In genomic region chr14:79780332-79780731, GRCm38 (mm10) we compare ENCODE assay signal across 25 mouse cellular contexts. TPM values are rescaled to one million over a fixed set of nuclear protein-coding genes. Genes with fewer than 3 reads are reported as not detected.
DNase-seq lines count a peak whose midpoint lies in the region; ATAC-seq lines count a peak whose summit lies in the region.
"Had no signal": no experiment of that assay in that cellular context is flagged by ENCODE, and none has a peak within 500 bp of the region (broad histone marks: within the 10 kb centered on the region; RNA-seq: fewer than 3 reads in every experiment).

No protein-coding gene starts in this region.

- WGBS in hindbrain, embryonic 10.5 days: 19% methylated on average over 6 of the region's 6 CpGs
- WGBS in hindbrain, embryonic 12.5 days: 10% methylated on average over 6 of the region's 6 CpGs
- 20% methylated on average over 6 of the region's 6 CpGs for WGBS in midbrain, embryonic 11.5 days
- WGBS in midbrain, embryonic 16.5 days: 29% methylated on average over 6 of the region's 6 CpGs
- 24% methylated on average over 6 of the region's 6 CpGs for WGBS in limb, embryonic 10.5 days

- H3K4me3 ChIP-seq in hindbrain, embryonic 10.5 days: no peak overlapping the region
- H3K4me3 ChIP-seq in hindbrain, embryonic 12.5 days: no peak overlapping the region
- H3K4me3 ChIP-seq in midbrain, embryonic 11.5 days (ENCODE audit: low read depth, low read length): no peak overlapping the region
- no peak overlapping the region for H3K4me3 ChIP-seq in midbrain, embryonic 16.5 days (ENCODE audit: low read depth, low read length)
- H3K4me3 ChIP-seq in limb, embryonic 10.5 days: no peak overlapping the region
- H3K4me3 ChIP-seq: embryonic facial prominence, embryonic 10.5 days; embryonic facial prominence, embryonic 13.5 days; erythroblast, embryonic 14.5 days; forebrain, embryonic 12.5 days; forebrain, embryonic 15.5 days; hindbrain, embryonic 15.5 days; intestine, embryonic 15.5 days had no signal

- H3K4me1 ChIP-seq in hindbrain, embryonic 10.5 days (replicated peaks): peaks cover 45% of the 10 kb centered on the region
- peaks cover 10% of the 10 kb centered on the region; the same call in 1 of the 2 replicates for H3K4me1 ChIP-seq in hindbrain, embryonic 12.5 days
- peaks cover 19% of the 10 kb centered on the region for H3K4me1 ChIP-seq in midbrain, embryonic 11.5 days (ENCODE audit: control insufficient read depth, insufficient read depth, low read length)
- no peaks in the 10 kb centered on the region for H3K4me1 ChIP-seq in midbrain, embryonic 16.5 days (ENCODE audit: control insufficient read depth, insufficient read depth, low read length)
- H3K4me1 ChIP-seq in limb, embryonic 10.5 days: peaks cover 4% of the 10 kb centered on the region; the same call in 1 of the 2 replicates
- H3K4me1 ChIP-seq: embryonic facial prominence, embryonic 13.5 days; forebrain, embryonic 15.5 days; hindbrain, embryonic 15.5 days; intestine, embryonic 15.5 days had no signal

- H3K9ac ChIP-seq in hindbrain, embryonic 12.5 days: no peak overlapping the region
- no peak overlapping the region for H3K9ac ChIP-seq in midbrain, embryonic 11.5 days (ENCODE audit: low read length)
- H3K9ac ChIP-seq in midbrain, embryonic 16.5 days (ENCODE audit: low read depth, low read length): no peak overlapping the region
- H3K9ac ChIP-seq: embryonic facial prominence, embryonic 13.5 days; forebrain, embryonic 12.5 days; forebrain, embryonic 15.5 days; hindbrain, embryonic 15.5 days; intestine, embryonic 15.5 days had no signal

- no peaks in the 10 kb centered on the region for H3K9me3 ChIP-seq in hindbrain, embryonic 10.5 days
- H3K9me3 ChIP-seq in hindbrain, embryonic 12.5 days (replicated peaks): no peaks in the 10 kb centered on the region
- H3K9me3 ChIP-seq in midbrain, embryonic 11.5 days (ENCODE audit: control insufficient read depth, low read length): peaks cover 2% of the 10 kb centered on the region; the same call in 1 of the 2 replicates
- 0 out of 2 replicates have a peak, but pooled peaks cover 3% of the 10 kb centered on the region for H3K9me3 ChIP-seq in midbrain, embryonic 16.5 days (replicated peaks; ENCODE audit: control insufficient read depth, low read length, poor library complexity, severe bottlenecking)
- no peaks in the 10 kb centered on the region for H3K9me3 ChIP-seq in limb, embryonic 10.5 days (replicated peaks)
- H3K9me3 ChIP-seq: embryonic facial prominence, embryonic 10.5 days; embryonic facial prominence, embryonic 13.5 days; forebrain, embryonic 12.5 days; forebrain, embryonic 15.5 days; hindbrain, embryonic 15.5 days; intestine, embryonic 15.5 days had no signal

- no peak overlapping the region for H3K4me2 ChIP-seq in hindbrain, embryonic 12.5 days (replicated peaks)
- H3K4me2 ChIP-seq in midbrain, embryonic 11.5 days: no peak overlapping the region
- no peak overlapping the region for H3K4me2 ChIP-seq in midbrain, embryonic 16.5 days (ENCODE audit: low read length)
- H3K4me2 ChIP-seq: embryonic facial prominence, embryonic 13.5 days; forebrain, embryonic 12.5 days; forebrain, embryonic 15.5 days; heart, embryonic 11.5 days; hindbrain, embryonic 15.5 days; intestine, embryonic 15.5 days had no signal

- ATAC-seq in hindbrain, embryonic 12.5 days (ENCODE audit: low FRiP score): no peak
- peak; percentile 80 for ATAC-seq in midbrain, embryonic 11.5 days (ENCODE audit: low FRiP score)
- ATAC-seq in midbrain, embryonic 16.5 days: no peak
- ATAC-seq: forebrain, embryonic 15.5 days; intestine, embryonic 15.5 days; Patski had no signal

- H3K36me3 ChIP-seq in hindbrain, embryonic 10.5 days: no peaks in the 10 kb centered on the region
- H3K36me3 ChIP-seq in hindbrain, embryonic 12.5 days: no peaks in the 10 kb centered on the region
- H3K36me3 ChIP-seq in midbrain, embryonic 11.5 days (ENCODE audit: control insufficient read depth, insufficient read depth, low read length): no peaks in the 10 kb centered on the region
- H3K36me3 ChIP-seq in midbrain, embryonic 16.5 days (ENCODE audit: control insufficient read depth, insufficient read depth, low read length): no peaks in the 10 kb centered on the region
- H3K36me3 ChIP-seq in limb, embryonic 10.5 days: no peaks in the 10 kb centered on the region
- H3K36me3 ChIP-seq: embryonic facial prominence, embryonic 10.5 days; embryonic facial prominence, embryonic 13.5 days; forebrain, embryonic 12.5 days; forebrain, embryonic 15.5 days; G1E; hindbrain, embryonic 15.5 days; intestine, embryonic 15.5 days had no signal

- H3K27ac ChIP-seq in hindbrain, embryonic 10.5 days: peak overlapping the region; percentile 75
- no peak overlapping the region for H3K27ac ChIP-seq in hindbrain, embryonic 12.5 days
- no peak overlapping the region for H3K27ac ChIP-seq in midbrain, embryonic 11.5 days (ENCODE audit: low read depth, low read length)
- H3K27ac ChIP-seq in midbrain, embryonic 16.5 days (ENCODE audit: low read length): no peak overlapping the region
- no peak overlapping the region for H3K27ac ChIP-seq in limb, embryonic 10.5 days
- H3K27ac ChIP-seq: embryonic facial prominence, embryonic 10.5 days; embryonic facial prominence, embryonic 13.5 days; forebrain, embryonic 12.5 days; forebrain, embryonic 15.5 days; hindbrain, embryonic 15.5 days; intestine, embryonic 15.5 days had no signal

- DNase-seq in hindbrain, embryonic 10.5 days (ENCODE audit: low spot score): peak; percentile 65
- peak; percentile 86 for DNase-seq in midbrain, embryonic 11.5 days (ENCODE audit: low spot score, missing footprints)
- peak; percentile 68 for DNase-seq in embryo, embryonic 10 days (ENCODE audit: low spot score)
- peak; percentile 29 for DNase-seq in embryo, embryonic 11 days
- DNase-seq in limb, embryonic 10.5 days (ENCODE audit: low spot score): no peak
- DNase-seq: adrenal gland, postnatal 10 days; adrenal gland, postnatal 36 days; B cell, adult 2 months; cerebellum, adult 18-20 months; cerebellum, adult 9-10 months; cerebellum, postnatal 14 days; gastrocnemius, postnatal 25 days had no signal

- H3K27me3 ChIP-seq in hindbrain, embryonic 10.5 days (ENCODE audit: insufficient read depth, poor library complexity, severe bottlenecking): peaks cover 7% of the 10 kb centered on the region
- no peaks in the 10 kb centered on the region for H3K27me3 ChIP-seq in hindbrain, embryonic 12.5 days
- peaks cover 13% of the 10 kb centered on the region; the same call in 1 of the 2 replicates for H3K27me3 ChIP-seq in midbrain, embryonic 11.5 days (ENCODE audit: control insufficient read depth, insufficient read depth, low read length)
- H3K27me3 ChIP-seq in midbrain, embryonic 16.5 days (ENCODE audit: control insufficient read depth, insufficient read depth, low read depth, low read length): no peaks in the 10 kb centered on the region; the same call in none of the 2 replicates
- H3K27me3 ChIP-seq in limb, embryonic 10.5 days (ENCODE audit: low read depth, poor library complexity, severe bottlenecking): peaks cover 47% of the 10 kb centered on the region
- H3K27me3 ChIP-seq: CH12.LX; forebrain, embryonic 15.5 days had no signal

RNA-seq across cellular contexts. Expression of gene Pcdh8, which starts 9.2 kb away (rescaled TPM):
- 33.1 and 41.3 TPM in 2 replicates for polyA plus RNA-seq in hindbrain, embryonic 10.5 days (2016; fragmentation: Nextera tagmentation; extraction: Ambion mirVana)
- polyA plus RNA-seq in hindbrain, embryonic 12.5 days (2016; fragmentation: Nextera tagmentation; extraction: Ambion mirVana): 40.7 and 42.6 TPM in 2 replicates
- 32.8 and 37.5 TPM in 2 replicates for polyA plus RNA-seq in midbrain, embryonic 11.5 days (2014; fragmentation: Nextera tagmentation; extraction: Ambion mirVana)
- 54.5 and 64.5 TPM in 2 replicates for polyA plus RNA-seq in midbrain, embryonic 16.5 days (2015; fragmentation: Nextera tagmentation; extraction: Ambion mirVana)
- polyA plus RNA-seq in limb, embryonic 10.5 days (2016; fragmentation: Nextera tagmentation; extraction: Ambion mirVana): 0.93 and 3.4 TPM in 2 replicates
- polyA plus RNA-seq: erythroblast, embryonic 14.5 days; G1E had no signal
